Mouse (Mus musculus): ENCODE results near the gene 1600015I10Rik.
"Not testable (repeated sequence)": the region's sequence is repeated elsewhere in the genome, so short reads cannot be mapped to it uniquely, and the experiment has no call there.

1600015I10Rik gene

DNA sequence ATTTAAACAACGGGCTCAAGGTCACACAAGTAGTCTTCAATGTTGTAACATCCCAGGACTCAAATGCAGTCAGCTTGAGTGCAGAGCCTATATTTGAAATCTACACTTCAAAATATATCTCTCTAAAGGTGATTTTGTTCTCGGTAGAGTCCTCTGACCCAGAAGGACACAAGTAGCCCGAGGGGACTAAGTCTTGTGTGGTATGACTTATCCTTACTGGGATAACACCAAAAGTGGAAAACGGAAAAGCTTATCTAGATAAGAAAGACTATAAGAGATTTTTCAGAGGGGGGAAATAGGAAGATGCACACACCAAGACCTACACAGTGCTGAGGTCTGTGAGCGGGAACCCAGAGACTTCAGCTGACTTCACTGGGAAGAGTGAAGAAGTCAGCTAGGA lies at the start of gene 1600015I10Rik:
TSS of gene 1600015I10Rik (plus strand) at position 301 of the 400 bp plus-strand sequence.
- CTCF ChIA-PET: no interaction called here

DNA sequence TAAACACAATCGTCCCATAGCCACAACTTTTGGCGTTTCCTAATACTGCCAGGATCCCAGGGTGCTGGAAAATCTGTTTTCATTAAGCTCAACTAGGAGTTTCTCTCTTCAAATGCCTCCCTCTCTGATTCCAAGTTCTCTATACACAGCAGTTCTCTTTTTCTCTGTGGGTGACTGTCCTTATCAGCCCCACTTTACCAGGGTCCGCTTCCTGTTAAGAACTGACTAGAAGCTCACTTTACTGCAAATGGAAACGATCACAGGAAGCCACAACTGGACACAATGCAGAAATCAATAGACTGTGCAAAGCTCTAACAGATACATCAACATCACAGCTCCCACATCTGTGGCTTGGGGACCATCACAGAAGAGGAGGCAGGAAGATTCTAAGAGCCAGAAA lies 35.5 kb upstream of the 1600015I10Rik start:
- CTCF ChIA-PET: interaction anchor here (0.6 kb wide), 1 partner anchor 19 kb away, joined by 4 read pairs; no protein-coding TSS in a partner anchor

DNA sequence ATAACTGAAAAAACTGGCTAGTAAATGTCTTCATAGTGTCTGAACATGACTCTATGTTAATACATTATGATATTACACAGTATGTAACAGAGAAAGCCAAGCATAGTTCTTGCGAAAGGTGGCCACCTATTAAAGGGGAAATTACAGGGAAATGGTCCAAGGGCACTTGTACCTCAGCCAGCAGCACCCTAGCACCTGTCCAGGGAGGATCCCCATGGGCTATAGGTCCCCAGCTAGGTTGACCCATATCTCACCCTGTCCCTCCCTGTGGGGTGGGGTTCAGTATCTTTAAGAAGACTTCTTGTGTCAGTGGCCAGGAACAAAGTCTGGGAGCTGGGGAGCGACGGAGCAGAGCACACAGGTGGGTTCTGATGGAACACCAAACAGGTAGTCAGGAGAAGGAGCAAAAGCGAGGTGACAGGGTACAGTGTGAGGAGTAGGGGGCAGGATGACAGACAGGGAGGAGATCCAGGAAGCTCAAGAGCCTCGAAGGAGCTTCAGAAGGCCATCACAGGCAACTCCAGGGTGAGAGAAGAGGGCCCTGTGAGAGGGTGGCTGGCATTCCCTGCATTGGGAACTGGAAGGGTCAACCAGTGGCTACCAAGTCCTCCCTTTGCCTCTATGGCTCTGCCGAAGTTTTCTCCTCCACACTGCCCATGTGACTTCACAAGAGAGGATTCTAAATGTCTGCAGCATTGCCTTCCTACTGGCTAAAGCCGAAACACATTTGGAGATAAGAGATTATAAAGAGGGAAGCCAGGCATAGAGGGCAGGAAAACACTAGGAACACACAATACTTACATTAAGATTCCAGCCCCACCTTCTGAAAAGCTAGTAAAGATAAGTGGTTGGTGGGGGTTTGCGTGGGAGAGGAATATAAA lies 34.5 kb upstream of the 1600015I10Rik start:
- CTCF ChIA-PET: no interaction called here

DNA sequence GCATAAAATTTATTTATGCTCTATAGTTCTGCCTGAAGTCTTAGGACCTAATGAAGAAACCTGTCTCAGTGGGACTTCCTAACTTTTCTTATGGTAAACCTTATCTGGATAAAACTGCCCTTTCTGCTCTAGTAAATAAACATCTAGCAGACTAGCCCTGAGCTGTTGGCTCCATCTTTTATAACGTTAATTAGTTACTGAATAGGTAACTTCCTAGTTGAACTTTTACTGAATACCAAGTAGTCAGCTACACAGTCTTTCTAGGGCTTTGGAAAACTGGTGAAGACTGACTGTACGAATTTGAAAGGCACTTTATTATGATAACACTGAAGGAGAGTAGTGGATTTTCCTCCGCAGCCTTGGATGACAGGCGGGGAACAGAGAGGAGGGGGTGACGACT lies 33.8 kb upstream of the 1600015I10Rik start:
- CTCF ChIA-PET: interaction anchor here (0.6 kb wide), 1 partner anchor 201 kb away, joined by 14 read pairs; no protein-coding TSS in a partner anchor

DNA sequence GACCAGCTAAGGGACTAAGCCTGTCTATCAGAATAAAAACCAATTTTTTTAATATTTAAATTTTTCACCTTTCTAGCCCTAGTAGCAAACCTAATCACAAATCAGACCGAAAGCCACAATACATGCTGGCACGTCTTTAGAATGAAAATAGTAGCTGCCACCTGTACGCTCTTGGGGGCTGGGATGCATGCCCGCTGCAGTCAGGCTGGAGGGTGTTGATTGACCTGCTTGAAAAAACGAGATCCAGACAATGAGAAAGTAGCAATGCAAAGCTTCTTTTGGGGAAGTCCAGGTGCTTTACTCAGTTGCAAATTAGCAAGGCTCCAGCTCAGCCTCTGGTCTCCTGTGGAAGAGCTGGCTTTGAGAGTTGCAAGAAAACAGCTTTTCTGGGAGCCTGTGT lies 32.7 kb upstream of the 1600015I10Rik start:
- CTCF ChIA-PET: no interaction called here

DNA sequence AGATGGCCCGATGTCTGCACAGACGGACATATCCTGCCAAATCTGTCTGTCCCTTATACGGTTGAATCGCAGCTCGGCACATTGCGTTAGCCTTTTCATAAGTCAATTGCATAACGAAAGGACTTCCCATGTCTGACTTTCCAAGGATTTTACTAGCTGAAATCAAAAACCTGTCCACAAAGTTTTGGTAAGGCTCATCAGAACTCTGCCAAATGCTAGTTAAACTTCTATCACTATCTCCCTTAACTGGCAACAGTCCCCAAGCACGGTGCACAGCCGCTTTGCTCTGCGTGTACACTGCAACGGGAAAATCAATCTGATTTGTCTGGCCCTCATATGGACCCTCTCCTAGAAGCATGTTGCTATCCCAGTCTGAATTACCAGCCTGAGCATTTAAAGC lies 28.4 kb upstream of the 1600015I10Rik start:
- CTCF ChIA-PET: not testable (repeated sequence)

DNA sequence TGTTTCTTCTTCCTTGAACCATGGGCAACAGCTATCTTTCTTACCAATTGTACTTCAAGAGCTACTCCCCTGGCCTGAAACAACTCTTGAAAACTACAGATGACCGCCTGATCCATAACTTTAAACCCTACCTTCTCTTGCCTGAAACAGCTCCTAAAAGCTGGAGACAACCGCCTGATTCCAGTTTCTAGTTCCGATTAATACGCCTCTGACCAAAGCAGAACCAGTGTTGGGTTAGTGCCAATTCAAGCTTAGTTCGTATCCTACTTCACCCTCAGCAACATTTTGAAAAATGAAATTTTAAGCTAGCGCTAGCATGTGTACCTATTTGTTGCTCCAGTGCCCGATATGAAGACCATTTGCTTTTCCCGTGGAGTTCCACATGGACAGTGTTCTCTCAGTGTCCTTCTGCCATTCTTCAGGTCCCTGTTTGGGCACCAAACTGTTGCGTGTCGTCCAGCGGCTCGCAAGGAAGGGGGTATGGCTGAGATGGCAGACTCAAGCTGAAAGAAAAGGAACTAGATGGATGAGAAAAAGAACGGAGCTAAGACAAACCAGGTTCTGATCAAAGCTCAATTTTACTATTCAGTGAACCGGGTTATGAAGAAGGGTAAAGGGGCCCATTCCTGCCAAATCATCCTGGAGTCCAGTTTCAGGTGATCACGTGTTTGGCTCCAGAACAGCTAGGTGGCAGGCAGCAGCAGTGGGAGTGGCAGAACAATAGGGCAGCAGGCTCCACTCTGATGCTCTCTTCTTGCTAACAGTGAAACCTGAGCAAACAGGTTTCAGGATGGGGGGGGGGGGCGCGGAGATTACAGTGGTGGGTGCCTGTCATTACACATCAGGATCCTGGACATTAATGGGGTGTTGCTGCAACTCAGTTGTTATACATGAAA lies 26.9 kb upstream of the 1600015I10Rik start:
- CTCF ChIA-PET: no interaction called here

DNA sequence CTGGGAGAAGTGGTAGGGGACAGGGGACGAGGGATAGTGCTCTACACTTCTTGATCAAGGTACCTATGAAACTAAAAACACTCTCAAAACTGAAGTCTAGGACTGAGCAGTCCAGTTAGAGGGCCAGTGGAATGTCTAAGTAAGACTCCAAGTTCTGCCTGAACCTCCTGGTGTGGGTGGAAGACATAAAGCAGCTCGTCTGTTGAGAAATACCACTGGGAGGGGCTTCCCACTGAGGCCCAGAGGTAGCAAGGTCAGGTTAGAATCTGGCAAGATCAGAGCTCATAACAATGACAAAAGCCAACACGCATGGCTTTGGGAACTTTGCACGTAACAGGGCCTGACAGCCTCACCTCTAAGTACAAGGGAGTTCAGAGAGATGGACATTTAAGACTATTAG lies 26.3 kb upstream of the 1600015I10Rik start:
- CTCF ChIA-PET: no interaction called here

DNA sequence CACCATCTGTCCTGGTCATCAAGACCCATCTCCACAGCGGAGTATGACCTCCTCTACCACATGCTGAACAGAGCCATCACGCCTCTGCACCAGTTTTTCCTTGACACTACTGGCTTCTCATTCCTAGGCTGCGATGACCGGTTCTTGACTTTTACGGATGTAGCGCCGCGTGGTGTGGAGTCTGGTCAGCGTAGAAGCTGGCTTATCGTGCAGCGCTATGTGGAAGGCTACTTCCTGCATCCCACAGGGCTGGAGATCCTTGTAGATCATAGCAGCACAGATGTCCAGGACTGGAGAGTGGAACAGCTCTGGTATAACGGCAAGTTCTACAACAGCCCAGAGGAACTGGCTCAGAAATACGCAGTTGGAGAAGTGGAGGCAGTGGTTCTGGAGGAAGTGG lies 24.1 kb upstream of the 1600015I10Rik start:
- CTCF ChIA-PET: no interaction called here

DNA sequence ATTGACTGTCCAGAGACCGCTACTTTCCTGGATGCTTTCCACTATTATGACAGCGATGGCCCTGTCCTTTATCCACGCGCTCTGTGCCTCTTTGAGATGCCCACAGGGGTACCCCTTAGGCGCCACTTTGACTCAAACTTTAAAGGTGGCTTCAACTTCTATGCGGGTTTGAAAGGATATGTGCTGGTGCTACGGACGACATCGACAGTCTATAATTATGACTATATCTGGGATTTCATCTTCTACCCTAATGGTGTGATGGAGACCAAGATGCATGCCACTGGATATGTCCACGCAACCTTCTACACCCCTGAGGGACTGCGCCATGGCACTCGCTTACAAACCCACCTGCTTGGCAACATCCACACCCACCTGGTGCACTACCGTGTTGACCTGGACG lies 23.3 kb upstream of the 1600015I10Rik start:
- CTCF ChIA-PET: no interaction called here

DNA sequence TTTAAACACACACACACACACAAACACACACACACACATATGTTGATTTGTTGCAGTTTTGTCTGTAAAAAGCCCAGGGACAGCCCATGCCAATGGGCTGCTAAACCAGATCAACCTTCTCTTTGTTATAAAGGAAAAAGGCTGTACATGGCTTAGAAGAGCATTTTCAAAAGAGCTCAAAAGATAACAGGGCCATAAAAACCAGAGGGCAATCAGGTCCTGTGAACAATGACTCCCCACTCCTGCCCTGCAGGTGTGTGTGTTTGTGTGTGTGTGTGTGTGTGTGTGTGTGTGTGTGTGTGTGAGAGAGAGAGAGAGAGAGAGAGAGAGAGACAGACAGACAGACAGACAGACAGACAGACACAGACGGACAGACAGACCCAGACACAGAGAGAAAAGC lies 20.5 kb upstream of the 1600015I10Rik start:
- CTCF ChIA-PET: no interaction called here

DNA sequence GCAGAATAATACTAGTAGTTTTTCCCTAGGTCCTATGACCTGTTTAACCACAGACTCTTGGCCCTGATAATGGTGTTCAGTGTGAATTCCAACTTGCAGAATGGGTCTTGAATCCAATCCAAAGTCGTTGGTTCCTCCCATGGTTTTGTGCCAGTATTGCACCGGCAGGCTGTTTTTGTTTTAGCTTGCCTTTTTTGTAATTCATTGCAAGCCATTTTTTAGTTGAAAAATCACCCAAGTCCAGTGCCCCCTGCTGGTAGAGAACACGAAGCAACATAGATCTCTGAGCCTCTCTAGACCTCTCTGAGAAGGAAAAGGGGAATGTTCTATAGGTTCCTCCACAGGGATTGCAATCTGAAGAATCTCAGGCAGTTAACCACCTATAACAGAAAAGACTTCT lies 17.7 kb upstream of the 1600015I10Rik start:
- CTCF ChIA-PET: no interaction called here

DNA sequence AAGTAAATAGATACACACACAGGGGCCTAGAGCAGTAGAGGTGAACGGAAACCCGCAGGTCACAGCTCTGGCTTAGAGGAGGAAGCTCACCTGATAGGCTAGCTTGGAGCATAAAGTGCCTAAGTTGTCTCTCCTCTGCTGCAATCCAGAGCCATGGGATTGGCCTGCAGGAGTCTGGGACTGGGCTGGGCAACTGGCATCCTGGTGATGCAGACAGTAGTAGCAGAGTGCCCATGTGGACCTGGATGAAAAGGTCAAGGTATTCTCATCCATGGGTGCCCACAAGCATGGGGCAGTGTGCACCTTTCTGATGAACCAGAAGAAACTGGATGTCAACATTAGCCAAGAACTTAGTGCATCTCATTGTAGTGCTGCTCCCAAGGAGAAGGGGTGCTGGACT lies 16.1 kb upstream of the 1600015I10Rik start:
- CTCF ChIA-PET: no interaction called here

DNA sequence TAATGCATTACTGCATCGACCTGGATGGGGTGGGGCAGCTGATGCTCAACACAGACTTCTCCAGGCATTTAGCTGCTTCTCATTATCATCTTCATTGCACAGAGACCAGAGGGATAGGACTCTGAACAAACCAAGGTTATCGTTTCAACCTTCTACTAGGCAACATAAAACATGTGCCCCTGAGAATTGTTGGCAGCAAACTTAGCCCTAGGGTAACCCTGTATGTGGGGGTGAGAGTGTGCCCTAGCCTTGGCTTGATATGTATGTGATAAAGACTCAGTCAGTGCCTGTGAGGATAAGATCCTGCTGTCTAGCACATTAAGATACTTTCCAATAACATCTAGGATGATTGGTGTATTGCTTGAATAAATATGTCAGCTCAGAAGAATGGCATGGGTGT lies 19.9 kb downstream of the 1600015I10Rik start:
- CTCF ChIA-PET: no interaction called here

DNA sequence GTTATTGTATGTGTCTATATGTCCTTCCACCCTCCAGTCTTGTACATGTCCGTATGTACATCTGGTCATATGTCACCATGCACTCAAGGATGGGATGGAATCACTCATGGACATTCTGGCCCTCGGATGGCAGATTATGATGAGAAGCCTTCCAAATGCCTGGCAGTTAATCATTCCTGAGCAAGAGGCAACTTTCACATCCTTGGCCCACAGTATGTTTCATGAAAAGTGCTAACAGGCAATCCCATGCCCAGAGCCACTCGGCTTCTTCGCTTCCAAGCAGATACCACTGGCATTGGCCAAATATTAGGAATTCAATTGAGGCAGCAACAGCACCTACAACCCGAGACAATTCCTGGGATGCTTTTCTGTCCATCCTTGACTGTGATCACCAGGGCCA lies 21.0 kb downstream of the 1600015I10Rik start:
- CTCF ChIA-PET: no interaction called here

DNA sequence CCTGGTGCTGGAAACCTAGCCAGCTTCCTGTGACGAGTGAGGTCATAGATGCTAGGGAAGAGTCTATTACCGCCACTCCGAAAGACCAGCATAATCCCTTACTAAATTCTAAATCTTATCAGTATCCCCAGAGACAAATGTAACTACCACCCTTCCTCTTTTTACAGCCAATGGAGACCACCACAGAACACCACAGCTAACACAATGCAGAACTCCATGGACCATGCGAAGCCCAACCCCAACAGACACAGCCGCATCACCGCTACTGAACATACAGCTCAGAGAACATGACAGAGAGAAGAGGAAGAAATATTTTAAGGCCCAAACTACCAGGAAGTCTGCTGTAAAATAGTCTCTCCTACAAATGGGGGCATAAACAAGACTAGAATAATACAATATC lies 21.9 kb downstream of the 1600015I10Rik start:
- CTCF ChIA-PET: no interaction called here

DNA sequence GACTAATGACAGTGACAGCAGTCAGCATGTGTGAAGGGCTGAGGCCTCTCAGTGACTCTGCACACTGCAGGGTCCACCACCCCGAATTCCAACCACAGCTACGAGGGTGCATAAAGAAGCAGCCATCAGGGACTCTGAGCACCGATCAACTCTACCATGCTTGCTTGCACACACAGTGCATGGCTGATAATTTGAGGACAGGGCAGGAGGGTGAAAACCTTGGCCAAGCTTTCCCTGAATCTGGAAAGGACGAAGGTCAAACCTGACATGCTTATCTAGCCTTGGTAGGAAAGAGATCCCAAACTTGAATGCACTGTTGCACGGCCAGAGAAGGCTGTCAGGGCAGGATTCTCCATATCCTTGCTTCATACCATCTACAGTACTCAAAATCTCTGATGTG lies 23.5 kb downstream of the 1600015I10Rik start:
- CTCF ChIA-PET: no interaction called here

DNA sequence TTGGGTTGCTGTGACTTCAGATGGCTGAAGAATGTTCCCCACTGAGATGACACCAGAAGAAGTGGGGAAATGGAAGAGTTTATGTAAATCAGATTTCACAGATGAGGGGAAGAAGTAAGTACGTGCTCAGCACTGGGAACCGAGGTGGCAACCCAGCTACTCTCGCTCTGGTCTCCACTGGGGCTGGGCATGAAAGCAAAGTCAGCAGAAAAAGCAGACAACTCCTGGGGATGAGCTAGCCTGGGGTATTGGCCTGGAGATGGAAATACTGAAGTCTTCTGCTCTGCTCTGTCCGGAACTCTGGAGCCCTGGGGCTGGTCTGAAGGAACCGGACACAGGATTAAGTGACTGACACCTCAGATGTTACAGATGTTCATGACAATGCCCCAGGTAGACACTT lies 24.5 kb downstream of the 1600015I10Rik start:
- CTCF ChIA-PET: no interaction called here

DNA sequence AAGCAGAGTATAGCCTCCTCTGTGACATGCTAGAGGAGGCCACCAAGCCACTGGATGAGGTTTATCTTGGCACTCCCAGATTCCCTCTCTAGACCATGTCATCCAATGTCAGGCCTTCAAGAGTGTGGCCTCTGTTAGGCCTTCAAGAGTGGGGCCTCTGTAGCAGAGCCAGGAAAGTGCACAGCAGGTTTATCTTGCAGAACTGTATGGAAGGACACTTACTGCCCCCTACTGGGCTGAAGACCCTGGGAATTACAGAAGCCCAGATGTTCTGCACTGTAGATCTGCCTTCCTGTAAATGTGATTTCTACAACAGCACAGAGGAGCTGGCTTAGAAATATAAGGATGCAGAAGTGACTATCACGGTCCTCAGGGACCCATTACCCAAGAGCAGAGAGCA lies 25.3 kb downstream of the 1600015I10Rik start:
- CTCF ChIA-PET: no interaction called here

DNA sequence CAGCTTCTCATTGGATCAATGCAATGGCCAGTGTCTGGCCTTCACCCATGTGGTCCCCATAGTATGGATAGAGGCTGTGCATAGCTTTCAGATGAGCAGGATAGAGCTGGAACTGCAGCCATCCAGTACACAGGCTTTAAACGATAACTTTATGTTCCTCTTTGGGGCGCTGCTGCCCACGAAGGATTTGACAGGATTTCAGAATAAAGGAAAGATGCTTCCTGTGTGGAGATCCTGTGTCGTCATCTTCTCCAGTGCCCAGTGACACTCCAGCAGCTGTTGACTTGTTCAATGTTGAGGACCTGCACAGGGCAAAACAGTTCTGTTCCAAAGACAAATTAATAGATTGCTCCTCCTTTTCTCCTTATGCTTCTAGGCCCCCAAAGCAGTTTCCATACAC lies 27.1 kb downstream of the 1600015I10Rik start:
- CTCF ChIA-PET: no interaction called here

DNA sequence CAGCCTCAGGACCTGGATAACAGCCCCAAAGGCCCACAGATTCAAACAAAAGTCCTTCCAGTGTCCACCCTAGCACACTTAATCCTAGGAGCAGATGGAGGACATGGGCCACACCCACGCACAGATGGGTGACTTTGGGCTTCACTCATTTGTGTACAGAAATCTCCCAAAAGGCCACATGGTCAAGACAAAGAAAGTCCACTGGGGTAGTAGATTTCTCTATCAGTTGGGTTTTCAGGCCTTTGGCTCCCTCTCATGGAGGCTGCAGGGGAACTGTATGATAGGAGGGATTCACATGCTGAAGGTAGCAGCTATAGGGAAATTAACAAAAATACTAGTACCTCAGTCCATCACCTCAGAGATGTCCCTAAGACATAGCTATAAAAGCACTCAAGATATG lies 28.4 kb downstream of the 1600015I10Rik start:
- CTCF ChIA-PET: no interaction called here

DNA sequence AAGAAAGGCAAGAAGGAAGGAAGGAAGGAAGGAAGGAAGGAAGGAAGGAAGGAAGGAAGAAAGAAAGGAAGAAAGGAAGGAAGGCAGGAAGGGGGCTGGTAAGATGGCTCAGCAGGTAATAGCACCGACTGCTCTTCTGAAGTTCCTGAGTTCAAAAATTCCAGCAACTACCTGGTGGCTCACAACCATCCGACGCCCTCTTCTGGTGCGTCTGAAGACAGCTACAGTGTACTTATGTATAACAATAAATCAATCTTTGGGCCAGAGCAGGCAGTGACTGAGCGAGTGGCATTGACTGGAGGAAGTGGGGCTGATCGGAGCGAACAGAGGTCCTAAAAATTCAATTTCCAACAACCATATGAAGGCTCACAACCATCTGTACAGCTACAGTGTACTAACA lies 29.5 kb downstream of the 1600015I10Rik start:
- CTCF ChIA-PET: interaction anchor here (0.6 to 0.7 kb wide), 2 partner anchors 23 to 67 kb away, joined by 4 to 8 read pairs; no protein-coding TSS in a partner anchor

DNA sequence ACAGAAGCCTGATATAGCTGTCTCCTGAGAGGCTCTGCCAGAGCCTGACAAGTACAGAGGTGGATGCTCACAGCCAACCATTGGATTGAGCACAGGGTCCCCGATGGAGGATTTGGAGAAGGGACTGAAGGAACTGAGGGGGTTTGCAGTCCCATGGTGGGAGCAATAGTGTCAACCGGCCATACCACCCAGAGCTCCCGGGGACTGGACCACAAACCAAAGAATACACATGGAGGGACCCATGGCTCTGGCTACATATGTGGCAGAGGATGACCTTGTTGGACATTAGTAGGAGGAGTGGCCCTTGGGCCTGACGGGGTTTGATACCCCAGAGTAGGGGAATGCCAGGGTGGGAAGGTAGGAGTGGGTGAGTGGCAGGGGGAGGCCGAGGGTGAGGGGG lies 37.0 kb downstream of the 1600015I10Rik start:
- CTCF ChIA-PET: not testable (repeated sequence)

All from spleen, embryonic (tissue).